Mouse (Mus musculus) frontal cortex, postnatal 10 days (tissue): ENCODE results near the gene Pcdh7.

Source experiments
- DNase-seq, 2 experiments: peaks; one replicate each; pipeline ENCODE4 v3.0.0; 2022; ENCODE audit warnings: low spot score in 2 of 2, mixed read lengths in 1 of 2

Gene Pcdh7

DNA sequence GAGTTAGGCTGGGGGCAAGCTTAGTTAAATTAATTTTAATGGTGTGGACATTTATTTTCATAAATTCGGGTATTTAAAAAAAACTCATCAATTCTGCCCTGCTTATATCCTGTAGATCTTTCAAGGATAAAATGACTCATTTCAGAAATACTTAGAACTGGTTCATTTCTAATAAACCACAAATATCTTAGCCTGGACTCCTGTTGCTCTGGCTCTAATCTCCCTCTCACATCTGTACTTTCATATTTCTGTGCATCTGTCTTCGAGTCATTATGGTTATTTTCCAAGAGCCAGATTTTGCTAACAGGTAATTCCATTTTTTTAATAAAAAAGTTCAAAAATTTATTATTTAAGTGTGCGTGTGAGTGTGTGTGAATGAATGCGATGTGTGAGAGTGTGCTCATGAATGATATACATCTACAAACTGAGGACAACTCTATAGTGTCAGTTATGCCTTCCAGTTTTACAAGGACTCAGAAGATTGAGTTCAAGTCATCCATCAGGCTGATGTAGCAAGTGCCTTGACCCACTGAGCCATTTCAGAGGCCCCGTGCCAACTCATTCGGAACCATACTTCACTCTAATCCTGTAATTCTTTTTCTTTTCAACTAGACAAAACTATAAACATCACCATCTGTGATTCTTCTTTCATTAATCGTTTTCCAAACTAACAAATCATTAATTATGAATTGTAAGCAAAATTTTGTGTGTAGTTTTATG, 80.3 kb downstream of the Pcdh7 start:
- DNase-seq, result no peak

DNA sequence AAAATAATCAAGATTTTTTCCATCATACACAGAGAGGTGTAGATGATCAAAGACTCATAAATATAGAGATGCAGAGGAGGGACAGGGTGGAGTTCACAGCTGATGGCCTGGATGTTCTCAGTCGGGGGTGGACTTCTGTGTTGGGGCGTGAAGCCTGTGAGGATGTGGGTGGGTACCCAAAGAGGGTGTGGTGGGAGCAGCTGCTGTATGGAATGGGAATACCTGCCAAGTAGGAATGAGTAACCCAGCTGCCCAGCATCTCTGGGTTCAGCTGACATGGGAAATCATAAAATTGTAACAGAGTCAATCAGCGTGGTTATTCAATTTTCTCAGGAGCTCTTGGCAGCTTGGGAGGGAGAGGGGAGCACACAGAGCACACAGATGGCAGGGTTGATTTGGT, 85.3 kb downstream of the Pcdh7 start:
- DNase-seq, result no peak

DNA sequence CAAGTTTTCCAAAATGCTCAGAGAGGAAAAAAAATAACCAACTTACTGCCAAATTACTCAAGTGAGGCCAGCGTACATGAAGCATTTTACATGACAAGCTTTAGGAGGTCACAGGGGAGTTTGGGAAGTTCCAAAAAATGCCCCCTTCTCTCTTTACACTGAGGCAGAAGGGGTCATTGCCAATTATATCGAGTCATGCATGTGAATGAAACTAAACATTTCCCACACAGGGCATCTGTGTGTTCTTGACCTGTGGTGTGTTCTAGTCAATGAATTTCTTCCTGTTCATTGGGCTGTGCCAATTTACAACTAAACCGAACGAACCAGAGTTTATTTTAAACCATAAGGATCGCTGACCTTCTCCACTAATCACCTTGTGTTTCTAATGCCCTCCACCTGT, 86.1 kb downstream of the Pcdh7 start:
- DNase-seq, result no peak

DNA sequence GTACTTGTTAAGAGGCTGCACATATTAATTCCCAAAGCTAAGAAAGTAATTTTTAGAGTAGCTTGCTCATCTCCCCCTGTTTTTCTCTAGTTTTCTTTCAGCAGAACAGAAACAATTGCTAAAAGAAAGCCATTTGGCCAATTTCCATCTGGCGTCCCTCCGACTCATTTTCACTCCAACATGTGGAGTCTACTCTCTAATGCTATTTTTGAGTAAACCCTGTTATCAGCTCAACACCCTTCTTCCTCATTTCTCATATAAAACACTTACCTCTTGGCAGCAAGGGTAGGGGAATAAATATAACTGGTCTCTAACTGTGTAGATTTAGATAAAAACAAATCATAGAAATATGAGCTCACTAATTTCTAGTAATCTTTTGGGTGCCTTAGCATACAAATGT, 89.6 kb downstream of the Pcdh7 start:
- no peak for DNase-seq

DNA sequence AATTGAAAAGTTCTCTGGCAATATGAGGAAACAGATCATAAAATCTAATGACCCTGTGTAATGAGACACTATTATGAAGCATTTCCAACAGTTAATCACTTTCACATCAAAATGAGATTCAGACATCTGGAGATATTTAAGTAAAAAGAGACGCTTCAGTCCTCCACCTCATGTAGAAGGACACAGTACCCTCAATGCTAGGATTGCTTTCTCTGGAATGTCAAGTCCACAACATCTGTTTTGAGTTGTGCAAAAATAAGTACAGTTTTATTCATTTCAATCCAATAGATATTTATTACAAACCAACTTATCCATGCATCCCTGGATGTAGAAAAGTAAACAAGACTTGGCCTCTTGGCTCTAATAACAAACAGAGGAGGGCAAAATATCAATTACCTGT, 92.9 kb downstream of the Pcdh7 start:
- no peak for DNase-seq

DNA sequence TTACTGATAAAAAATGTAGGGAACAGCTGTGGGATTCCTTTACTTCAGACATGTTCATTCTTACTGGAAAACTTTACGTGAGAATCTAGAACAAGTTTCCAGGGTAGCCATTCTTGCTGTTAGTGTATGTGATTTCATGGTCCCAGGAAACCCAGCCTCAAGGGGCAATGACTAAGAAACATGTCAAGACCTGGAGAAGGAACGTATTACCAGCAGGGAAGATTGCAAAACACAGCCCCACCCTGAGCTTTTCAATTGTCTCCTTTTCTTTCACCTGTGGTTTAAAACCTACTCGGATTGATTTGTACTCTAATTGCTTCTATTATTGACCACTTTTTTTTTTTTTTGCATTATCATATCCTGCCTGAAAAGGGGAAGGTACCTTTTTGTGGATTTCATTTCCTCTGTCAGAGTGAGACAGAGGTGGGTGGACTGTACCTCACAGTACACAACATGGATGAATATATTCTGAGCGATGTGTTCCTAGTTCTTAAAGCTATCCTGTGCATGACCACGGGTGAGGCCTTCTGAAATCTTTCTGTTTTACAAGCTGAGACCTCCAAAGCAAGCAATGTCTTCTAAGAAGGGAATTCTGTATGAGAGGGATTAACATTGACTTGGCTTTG, 98.3 kb downstream of the Pcdh7 start:
- DNase-seq, result no peak

DNA sequence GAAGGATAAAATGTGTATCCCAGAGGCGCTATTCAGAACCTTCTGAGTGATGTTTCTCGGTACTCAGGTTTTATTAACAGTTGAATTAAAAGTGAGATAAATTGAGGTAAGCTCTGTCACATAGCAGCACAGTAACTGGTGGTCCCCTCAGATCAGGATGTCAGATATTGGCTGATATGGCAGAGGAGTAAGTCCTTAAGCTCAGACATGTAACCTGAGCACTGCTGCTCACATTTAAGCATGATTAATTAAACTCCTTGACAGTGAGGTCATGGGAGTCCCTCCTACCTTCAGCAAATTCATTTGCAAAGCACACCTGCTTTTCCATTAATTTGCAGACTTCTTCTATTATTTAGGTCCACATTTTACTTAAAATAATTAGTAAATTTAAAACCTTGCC, 102.0 kb downstream of the Pcdh7 start:
- DNase-seq, result no peak

DNA sequence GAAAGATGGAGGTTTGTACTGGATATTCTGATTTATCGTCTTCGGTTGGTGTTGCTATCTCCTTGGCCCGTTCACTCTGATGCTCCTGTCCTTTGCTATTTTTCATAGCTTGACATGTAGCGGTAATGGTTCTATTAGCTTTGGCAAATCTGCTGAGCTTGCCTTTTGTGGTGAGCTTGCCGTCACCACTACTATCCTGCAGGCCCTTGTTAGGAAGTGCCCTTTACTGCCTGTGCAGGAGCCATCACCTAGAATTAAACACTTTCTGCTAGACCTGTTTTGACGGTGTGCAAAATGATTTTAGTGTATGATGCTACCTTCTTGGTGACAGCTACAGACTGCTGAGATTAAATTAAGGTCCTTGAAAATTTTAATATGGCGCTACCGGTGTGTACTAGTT, 103.3 kb downstream of the Pcdh7 start:
- DNase-seq, result no peak

DNA sequence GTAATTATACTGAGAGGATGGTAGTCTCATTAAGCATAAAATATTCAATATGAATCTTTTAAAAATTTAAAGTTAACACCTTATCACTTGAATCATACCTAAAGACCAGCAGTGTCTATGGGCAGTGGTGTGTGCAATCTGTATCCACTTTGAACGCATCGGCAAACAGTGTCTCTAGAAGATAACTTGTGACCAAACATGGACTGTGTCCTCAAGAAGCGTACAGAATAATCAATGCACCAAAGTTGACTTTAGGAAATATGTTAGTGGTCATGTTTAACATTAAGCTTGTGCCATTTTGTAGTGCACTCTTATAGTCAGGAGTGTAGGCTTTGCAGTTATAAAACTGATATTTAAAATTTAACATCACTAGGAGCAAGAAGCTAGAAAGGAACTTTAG, 110.7 kb downstream of the Pcdh7 start:
- DNase-seq, result no peak

DNA sequence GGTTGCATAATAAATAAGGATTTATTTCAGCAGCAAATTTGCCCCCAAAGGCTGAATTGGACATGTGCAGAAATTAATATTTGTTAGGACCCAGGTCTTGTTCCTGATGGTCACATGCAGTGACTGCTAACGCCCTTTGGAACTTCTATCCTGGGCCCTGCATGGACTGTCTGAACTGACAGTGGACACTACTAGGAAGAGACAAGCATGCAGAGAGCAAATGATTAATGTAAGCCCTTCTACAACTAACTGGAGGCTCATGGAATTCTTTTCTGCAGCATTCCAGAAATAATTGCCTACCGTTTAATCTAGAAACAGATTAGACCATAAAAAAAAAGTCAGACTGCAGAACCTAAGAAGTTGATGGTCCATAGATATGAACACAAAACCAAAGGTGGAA, 119.4 kb downstream of the Pcdh7 start:
- DNase-seq, result no peak

DNA sequence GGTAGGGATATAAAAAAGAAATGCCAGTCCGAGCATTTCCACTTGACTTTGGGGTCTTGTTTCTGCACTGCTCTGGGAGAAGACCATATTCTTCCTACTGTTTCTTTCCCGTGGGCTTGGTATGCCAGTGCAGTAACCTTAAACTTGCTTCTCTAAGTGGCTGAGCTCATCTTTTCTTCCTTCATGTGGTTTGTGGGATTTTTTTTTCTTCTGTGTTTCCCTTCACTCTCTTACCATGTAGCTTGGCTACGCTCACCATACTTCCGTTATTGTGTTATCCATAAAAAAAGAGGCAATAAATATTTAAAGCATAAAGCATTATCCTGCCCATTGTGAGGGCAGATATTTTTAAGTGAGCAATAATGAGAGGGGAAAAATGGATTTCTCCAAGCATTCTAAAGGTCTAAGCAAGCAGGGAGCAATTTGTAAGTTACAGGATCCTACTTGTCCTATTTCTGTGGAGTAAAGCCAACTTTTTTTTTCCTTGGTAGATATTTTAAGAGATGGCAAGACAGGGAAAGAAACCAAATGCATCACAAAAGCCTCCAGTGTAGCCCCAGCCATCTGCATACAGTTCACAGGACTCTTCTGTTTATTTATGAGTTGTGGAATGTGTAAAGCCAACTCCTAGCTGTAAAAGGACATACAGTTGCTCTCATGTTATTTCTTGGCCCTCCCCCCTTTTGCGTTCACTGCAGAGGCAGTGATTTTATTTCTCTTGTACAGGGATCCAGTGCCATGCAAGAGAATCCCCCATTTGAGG, 123.8 kb downstream of the Pcdh7 start:
- DNase-seq, result no peak

DNA sequence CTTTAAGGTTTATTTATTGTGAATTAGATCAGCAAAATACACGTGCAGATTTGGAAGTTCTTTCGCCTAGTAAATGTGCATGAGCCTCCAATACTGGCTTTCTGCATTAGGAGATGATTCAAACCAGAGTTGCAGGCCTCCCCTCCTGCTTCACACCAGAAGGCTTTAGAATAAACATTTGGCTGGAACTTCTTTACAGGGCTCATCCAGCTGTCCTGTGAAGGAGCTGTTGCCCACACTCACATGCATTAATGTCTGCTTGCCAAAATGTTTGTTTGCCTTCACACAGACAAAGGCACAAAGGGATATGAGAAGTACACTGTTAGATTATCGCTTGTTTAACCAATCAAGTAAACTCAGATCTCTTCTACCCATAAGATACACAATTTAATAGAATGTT, 129.7 kb downstream of the Pcdh7 start:
- no peak for DNase-seq

DNA sequence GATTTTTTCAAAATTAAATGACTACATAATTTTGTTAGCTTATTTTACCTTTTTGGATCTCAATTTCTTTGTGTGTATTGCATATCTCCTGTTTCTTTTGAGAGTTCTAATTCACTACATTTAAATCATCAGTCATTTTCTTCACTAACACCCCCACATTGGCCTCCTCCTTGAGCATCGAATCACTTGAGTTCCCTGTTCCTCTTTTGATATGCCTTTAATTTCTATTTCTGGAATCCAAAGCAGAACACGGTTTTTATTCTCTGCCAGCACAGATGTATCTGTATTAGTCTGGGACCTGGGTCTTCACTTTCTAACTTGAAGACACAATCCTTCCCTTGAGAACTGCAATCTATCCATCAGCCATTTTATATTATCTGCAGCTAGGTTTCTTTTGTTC, 132.3 kb downstream of the Pcdh7 start:
- DNase-seq, result no peak

DNA sequence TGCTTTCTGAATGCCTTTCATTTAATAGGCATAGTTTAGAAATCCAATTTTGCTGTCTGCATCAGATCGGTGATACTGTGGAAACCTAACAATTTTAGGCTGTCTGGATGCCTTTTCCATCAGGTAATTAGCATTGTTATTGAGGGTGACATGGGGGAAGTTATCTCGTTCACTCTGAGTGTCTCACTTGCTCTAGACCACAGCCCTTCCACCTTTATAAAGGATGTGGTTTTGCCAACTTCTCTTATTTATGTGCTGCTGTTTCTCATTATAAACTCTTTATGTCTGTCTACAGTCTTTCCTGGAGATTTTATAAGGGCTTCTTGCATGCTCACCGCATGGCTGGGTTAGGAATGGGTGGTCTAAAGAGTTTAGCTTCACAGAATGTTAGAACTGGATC, 139.5 kb downstream of the Pcdh7 start:
- DNase-seq, result no peak

DNA sequence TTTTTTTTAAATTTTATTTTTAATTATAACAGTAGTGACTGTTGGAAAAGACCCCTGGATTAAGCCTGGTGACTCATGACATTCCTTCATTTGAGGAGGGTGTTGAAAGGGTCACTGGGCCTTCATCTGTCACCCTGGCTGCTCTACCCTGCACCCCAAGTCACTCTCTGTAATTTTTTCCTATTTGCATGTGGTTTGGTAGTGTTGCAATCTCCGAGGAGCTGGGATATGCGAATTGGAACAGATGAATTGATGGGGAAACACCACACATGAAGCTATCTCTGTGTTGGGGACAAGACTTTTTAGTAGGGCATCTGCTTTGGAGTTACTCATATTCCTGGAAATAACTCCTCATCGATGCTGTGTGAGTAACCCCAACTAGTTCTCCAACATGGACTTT, 146.5 kb downstream of the Pcdh7 start:
- no peak for DNase-seq

DNA sequence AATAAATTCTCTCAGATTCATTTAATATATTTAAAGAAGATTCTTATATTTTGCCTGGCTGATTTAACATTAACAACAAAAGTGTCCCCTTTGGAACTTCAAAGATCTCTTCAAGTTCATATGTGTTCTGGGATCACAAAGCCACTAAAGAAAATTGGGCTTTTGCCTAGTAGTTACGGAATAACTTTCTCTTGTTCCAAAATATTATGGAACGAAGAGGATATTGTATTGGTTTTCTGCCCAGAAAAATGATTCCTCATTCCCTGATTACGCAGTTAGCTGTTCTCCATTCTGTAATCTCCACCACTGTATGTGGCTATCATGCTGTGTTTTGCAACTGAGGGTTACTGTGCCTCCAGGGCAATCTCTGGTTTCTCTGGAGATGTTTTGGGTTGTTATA, 147.5 kb downstream of the Pcdh7 start:
- no peak for DNase-seq

DNA sequence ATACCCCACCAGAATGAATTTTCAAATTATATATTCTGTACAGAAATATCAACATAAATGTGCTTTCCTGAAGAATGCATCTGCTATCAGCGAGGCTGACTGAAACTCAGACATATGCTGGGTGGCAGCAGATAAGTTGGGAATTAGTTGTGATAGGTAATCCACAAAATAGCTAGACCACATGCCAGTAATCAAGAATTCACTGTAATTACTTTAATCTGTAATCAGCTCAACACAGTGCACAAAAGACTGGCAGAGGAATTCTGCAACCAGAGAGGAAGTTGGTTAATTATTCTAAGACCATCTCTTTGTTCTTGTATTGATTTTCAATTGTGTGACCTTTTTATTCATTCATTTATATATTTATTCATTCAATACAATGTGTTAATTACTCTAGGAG, 148.3 kb downstream of the Pcdh7 start:
- no peak for DNase-seq

DNA sequence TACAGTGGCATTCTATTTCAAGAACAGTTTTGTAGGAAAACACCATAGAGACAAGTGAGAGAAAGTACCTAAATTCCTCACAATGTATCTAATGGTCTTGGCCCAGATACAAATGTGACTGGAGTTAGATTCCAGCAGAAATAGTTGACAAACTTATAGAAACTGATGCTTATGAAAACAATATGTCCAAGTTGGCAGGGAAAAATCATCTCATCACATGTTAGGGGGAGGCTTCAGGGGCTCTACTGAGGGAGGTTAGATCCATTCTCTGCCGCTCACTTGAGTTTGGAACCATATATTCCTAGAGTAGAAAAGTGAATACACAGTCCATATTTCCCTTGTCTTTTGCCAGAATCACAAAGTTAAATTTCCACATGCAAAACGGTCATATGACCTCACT, 150.1 kb downstream of the Pcdh7 start:
- DNase-seq, result no peak

DNA sequence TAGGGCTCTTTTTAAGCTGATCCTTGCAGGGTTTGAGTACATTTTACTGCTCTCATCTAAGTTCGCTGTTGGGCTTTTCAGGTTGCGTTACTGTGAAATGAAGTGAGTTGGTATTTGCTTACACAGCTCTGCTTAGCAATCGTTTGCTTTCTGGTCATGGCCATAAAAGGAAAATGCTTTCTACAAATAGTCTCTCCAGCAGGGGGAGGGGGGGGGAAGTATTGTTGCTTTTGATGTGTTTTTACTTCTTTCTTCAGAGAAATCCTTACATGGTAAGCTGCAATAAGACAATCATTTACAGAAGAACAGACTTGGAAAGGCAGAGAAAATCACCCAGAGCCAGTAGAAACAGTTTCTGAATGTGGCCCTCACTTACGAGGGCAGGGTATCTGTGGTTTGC, 150.9 kb downstream of the Pcdh7 start:
- DNase-seq, result no peak

DNA sequence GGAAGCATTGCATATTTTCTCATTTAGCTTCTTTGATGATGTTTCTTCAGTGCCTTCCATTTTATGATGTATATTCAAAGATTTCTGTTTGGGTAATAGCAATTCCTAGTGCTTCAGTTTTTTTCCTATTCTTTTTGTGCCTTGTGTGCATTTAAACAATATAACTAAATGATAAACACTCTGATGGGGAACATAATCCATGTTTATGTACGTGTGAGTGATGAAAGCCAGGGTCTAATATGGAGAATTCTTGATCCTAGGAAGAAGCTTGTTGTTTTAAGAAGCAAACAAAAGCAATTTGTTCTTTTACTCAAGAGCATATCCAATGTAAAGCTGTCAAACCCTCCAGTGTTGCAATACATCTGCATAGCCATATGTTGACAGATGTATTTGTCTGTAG, 153.0 kb downstream of the Pcdh7 start:
- DNase-seq, result no peak

DNA sequence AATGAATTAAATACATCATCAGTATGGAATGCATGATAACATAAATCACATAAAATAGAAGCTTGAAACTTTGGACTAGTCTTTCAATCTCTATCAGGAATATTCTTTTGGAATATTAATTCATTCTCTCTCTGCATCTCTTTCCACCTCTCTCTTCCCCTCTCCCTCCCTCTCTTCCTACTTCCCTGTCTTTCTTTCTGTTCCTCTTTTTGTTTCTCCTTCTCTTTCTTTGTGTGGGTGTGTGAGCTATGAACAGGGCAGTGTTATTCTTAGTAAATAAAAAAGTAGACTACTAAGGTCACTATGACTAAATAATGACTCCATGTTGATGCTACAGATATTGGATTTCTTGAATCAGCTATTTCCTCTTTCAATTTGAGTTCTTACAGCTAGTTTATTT, 167.2 kb downstream of the Pcdh7 start:
- no peak for DNase-seq

DNA sequence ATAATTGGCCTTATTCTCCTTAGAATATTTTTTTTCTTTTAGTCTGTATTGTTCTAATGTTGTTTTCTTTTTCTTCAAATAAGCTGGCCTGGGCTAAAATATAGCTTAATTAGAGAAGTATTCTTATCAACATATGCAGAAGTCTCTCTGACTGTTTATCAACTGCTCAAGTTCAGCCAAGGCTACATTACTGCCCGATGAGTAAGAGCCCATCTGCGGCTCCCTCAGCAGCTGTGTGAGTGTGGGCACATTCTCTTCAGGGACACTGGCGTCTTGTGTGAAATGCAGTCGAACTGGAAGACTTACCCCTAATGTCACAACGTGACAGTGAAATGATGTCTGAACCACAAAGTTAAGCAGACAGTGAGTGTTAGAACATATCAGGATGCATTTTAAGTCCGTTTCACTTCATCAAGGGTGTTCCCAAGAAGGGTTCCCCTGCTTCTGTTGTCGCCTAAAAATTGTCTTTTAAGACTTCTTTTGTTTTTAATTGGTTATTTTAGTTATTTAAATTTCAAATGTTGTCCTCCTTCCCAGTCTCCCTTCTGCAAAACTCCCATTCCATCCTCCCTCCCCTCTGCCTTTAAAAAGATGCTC, 181.3 kb downstream of the Pcdh7 start:
- peak in 1 of 2 experiments; percentile 7 for DNase-seq

DNA sequence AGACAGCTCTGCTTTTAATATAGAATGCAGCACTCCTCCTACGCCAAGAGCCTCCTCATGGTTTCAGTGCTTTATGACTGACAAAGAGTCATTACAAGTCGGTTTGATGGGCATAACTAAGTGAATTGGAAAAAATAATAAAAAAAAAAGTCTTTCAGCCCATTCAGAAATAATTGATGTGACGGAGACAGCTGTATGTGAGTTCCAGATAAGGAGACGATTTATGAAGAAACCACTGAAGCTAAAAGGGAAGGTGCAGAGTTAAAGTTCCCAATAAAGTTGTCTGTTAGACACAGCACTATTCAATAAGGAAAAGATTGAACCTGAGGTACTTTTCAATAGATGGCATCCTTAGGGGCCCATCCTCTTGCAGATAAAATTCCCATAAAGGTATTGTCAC, 189.5 kb downstream of the Pcdh7 start:
- no peak for DNase-seq
